Mouse (Mus musculus) neural tube, embryonic 15.5 days (tissue): ENCODE results near the gene Ldlrad2. TPM values are rescaled to one million over a fixed set of nuclear protein-coding genes. Genes with fewer than 3 reads are reported as not detected.

ENCODE experiments used
- ATAC-seq: fragments of 200-750 bp; cut with Nextera tagmentation; 2 replicates; pipeline ENCODE4 v1.8.0; 2017; ENCODE audit warnings: mild to moderate bottlenecking, moderate TSS enrichment, moderate library complexity; ENCODE audit not compliant: low FRiP score
- H3K27ac ChIP-seq: fragments of 300-500 bp; sonication (generic); replicated peaks from 2 replicates; pipeline ENCODE4 v1.5.1; 2015; ENCODE audit warnings: mild to moderate bottlenecking, inconsistent platforms
- H3K27me3 ChIP-seq: fragments of 300-500 bp; sonication (generic); replicated peaks from 2 replicates; pipeline ENCODE4 v1.6.1; 2015; ENCODE audit warnings: inconsistent platforms
- H3K36me3 ChIP-seq: fragments of 300-500 bp; sonication (generic); 2 replicates; pipeline ENCODE4 v1.6.1; 2015; ENCODE audit warnings: inconsistent platforms
- H3K4me1 ChIP-seq: fragments of 300-500 bp; sonication (generic); 2 replicates; pipeline ENCODE4 v1.6.1; 2015; ENCODE audit warnings: inconsistent platforms
- H3K4me2 ChIP-seq: fragments of 300-500 bp; sonication (generic); 2 replicates; pipeline ENCODE4 v1.6.1; 2015; ENCODE audit warnings: inconsistent platforms, mild to moderate bottlenecking, moderate library complexity
- H3K4me3 ChIP-seq: fragments of 300-500 bp; sonication (generic); replicated peaks from 2 replicates; pipeline ENCODE4 v1.5.1; 2015; ENCODE audit warnings: mild to moderate bottlenecking, inconsistent platforms
- H3K9ac ChIP-seq: fragments of 300-500 bp; sonication (generic); replicated peaks from 2 replicates; pipeline ENCODE4 v1.6.1; 2015; ENCODE audit warnings: mild to moderate bottlenecking, inconsistent platforms
- H3K9me3 ChIP-seq: fragments of 300-500 bp; sonication (generic); replicated peaks from 2 replicates; pipeline ENCODE4 v1.6.1; 2016; ENCODE audit warnings: inconsistent platforms
- WGBS: fragments of 180-500 bp; shearing (Covaris S2); methylation state at CpG from one replicate; pipeline ENCODE4 v1.1.7; 2015; ENCODE audit warnings: mixed read lengths; 5-methylcytosine and 5-hydroxymethylcytosine counted together
- microRNA-seq: library from miRNA; unstranded; fragments of <30 nt; microRNA quantifications from one replicate; pipeline ENCODE4, GENCODE M21; 2017
- polyA plus RNA-seq: library from polyadenylated mRNA; unstranded; fragments of >200 nt; fragmentation: Nextera tagmentation; extraction: Ambion mirVana; gene quantifications from 2 replicates; pipeline ENCODE4 v1.2.1, GENCODE M21; 2015

The Ldlrad2 gene
- polyA plus RNA-seq, 1 experiment from 2014 or later, result not detected

- Histone ChIP-seq H3K9me3 (no peaks in the 10 kb centered on the region), H3K4me2 (no peak overlapping the region), H3K27me3 (no peaks in the 10 kb centered on the region), H3K36me3 (0 out of 2 replicates have a peak, but pooled peaks cover 6% of the 10 kb centered on the region), H3K4me1 (no peaks in the 10 kb centered on the region), H3K9ac (no peak overlapping the region), H3K4me3 (no peak overlapping the region), H3K27ac (no peak overlapping the region)
- no peak for ATAC-seq
- WGBS, result 96% methylated on average over 9 of the region's 9 CpGs
Measured at GRCm38 (mm10) chr4:137545568-137545967, 28.8 kb downstream of the Ldlrad2 start.

- no peak for ATAC-seq
- no peak overlapping the region for H3K4me2 ChIP-seq
- H3K36me3 ChIP-seq, result 0 out of 2 replicates have a peak, but pooled peaks cover 6% of the 10 kb centered on the region
- H3K4me3 ChIP-seq, result no peak overlapping the region
- 93% methylated on average over 10 of the region's 10 CpGs for WGBS
- H3K9me3 ChIP-seq, result no peaks in the 10 kb centered on the region
- no peak overlapping the region for H3K27ac ChIP-seq
- no peaks in the 10 kb centered on the region for H3K4me1 ChIP-seq
- no peak overlapping the region for H3K9ac ChIP-seq
- H3K27me3 ChIP-seq, result no peaks in the 10 kb centered on the region
Measured at GRCm38 (mm10) chr4:137542968-137543367, 31.4 kb downstream of the Ldlrad2 start.

- Histone ChIP-seq H3K4me1 (no peaks in the 10 kb centered on the region), H3K4me2 (no peak overlapping the region), H3K27ac (no peak overlapping the region), H3K27me3 (no peaks in the 10 kb centered on the region), H3K9me3 (no peaks in the 10 kb centered on the region), H3K36me3 (0 out of 2 replicates have a peak, but pooled peaks cover 3% of the 10 kb centered on the region), H3K4me3 (no peak overlapping the region), H3K9ac (no peak overlapping the region)
- ATAC-seq, result no peak
- 69% methylated on average over 14 of the region's 14 CpGs for WGBS
Measured at GRCm38 (mm10) chr4:137540356-137540755, 34.0 kb downstream of the Ldlrad2 start.

GRCm38 (mm10) chr4:137527872-137528271 lies 46.5 kb downstream of the Ldlrad2 start:
- no peaks in the 10 kb centered on the region for H3K9me3 ChIP-seq
- H3K9ac ChIP-seq, result no peak overlapping the region
- WGBS, result 76% methylated on average over 6 of the region's 6 CpGs
- ATAC-seq, result no peak
- no peak overlapping the region for H3K4me3 ChIP-seq
- H3K4me1 ChIP-seq, result no peaks in the 10 kb centered on the region
- no peaks in the 10 kb centered on the region for H3K27me3 ChIP-seq
- no peak overlapping the region for H3K27ac ChIP-seq
- H3K36me3 ChIP-seq, result no peaks in the 10 kb centered on the region
- H3K4me2 ChIP-seq, result no peak overlapping the region

- Histone ChIP-seq H3K27me3 (no peaks in the 10 kb centered on the region), H3K9me3 (no peaks in the 10 kb centered on the region), H3K27ac (no peak overlapping the region), H3K4me2 (no peak overlapping the region), H3K9ac (no peak overlapping the region), H3K4me1 (no peaks in the 10 kb centered on the region), H3K4me3 (no peak overlapping the region), H3K36me3 (no peaks in the 10 kb centered on the region)
- 55% methylated on average over 4 of the region's 4 CpGs for WGBS
- no peak for ATAC-seq
Measured at GRCm38 (mm10) chr4:137527368-137527767, 47.0 kb downstream of the Ldlrad2 start.

GRCm38 (mm10) chr4:137525426-137525825 lies 48.9 kb downstream of the Ldlrad2 start:
- 97% methylated on average over 1 of the region's 1 CpGs for WGBS
- H3K36me3 ChIP-seq, result no peaks in the 10 kb centered on the region
- H3K4me3 ChIP-seq, result no peak overlapping the region
- no peak overlapping the region for H3K27ac ChIP-seq
- H3K9me3 ChIP-seq, result no peaks in the 10 kb centered on the region
- no peak for ATAC-seq
- H3K4me1 ChIP-seq, result no peaks in the 10 kb centered on the region
- H3K9ac ChIP-seq, result no peak overlapping the region
- no peak overlapping the region for H3K4me2 ChIP-seq
- no peaks in the 10 kb centered on the region for H3K27me3 ChIP-seq

Small RNA genes lying within 50 kb of the gene (microRNA-seq; reads per million reads assigned to microRNA genes)
- gene Mir7018, result not detected

Other genes with a start within 250 kb of the Ldlrad2 start
- 923 and 961 TPM in 2 replicates for gene Cdc42, start 216.8 kb downstream of the Ldlrad2 start, polyA plus RNA-seq
- gene Cela3a, start 164.8 kb downstream of the Ldlrad2 start, polyA plus RNA-seq, result not detected in 2 replicates
- 0.86 TPM in 1 of 2 replicates, not detected in the other for gene Cela3b, start 144.0 kb downstream of the Ldlrad2 start, polyA plus RNA-seq
- gene 1700013G24Rik, start 121.3 kb downstream of the Ldlrad2 start, polyA plus RNA-seq, result not detected in 2 replicates
- 7.5 and 9.8 TPM in 2 replicates for gene Hspg2, start 105.8 kb downstream of the Ldlrad2 start, polyA plus RNA-seq
- gene Usp48, start 19.2 kb upstream of the Ldlrad2 start, polyA plus RNA-seq, result 59.3 and 61.6 TPM in 2 replicates
- gene Rap1gap, start 90.2 kb upstream of the Ldlrad2 start, polyA plus RNA-seq, result 88.5 and 106 TPM in 2 replicates
- gene Alpl, start 221.8 kb upstream of the Ldlrad2 start, polyA plus RNA-seq, result 12.0 and 14.6 TPM in 2 replicates